Mouse (Mus musculus) lung, postnatal 25 days (tissue): ENCODE data around the gene Snapc5.
"Not testable (repeated sequence)": the region's sequence is repeated elsewhere in the genome, so short reads cannot be mapped to it uniquely, and the experiment has no call there.

Experiments used
- DNase-seq: peaks from one replicate; pipeline ENCODE4 v3.0.0; 2022; ENCODE audit warnings: low spot score

Gene Snapc5

GRCm38 (mm10) chr9:64178974-64179646 lies at the start of gene Snapc5:
TSS of gene Snapc5 (plus strand) at chr9:64179274.
- DNase-seq: peak; percentile 90

GRCm38 (mm10) chr9:64131623-64132022 lies 47.5 kb upstream of the Snapc5 start:
- no peak for DNase-seq

GRCm38 (mm10) chr9:64138896-64139295 lies 40.2 kb upstream of the Snapc5 start:
- peak; percentile 42 for DNase-seq

GRCm38 (mm10) chr9:64139879-64140278 lies 39.2 kb upstream of the Snapc5 start:
- DNase-seq: no peak

GRCm38 (mm10) chr9:64156641-64157040 lies 22.4 kb upstream of the Snapc5 start:
- no peak for DNase-seq

- no peak for DNase-seq
Observed at GRCm38 (mm10) chr9:64160471-64160870, 18.6 kb upstream of the Snapc5 start.

- not testable (repeated sequence) for DNase-seq
Observed at GRCm38 (mm10) chr9:64169967-64170366, 9.1 kb upstream of the Snapc5 start.

- DNase-seq: no peak
Observed at GRCm38 (mm10) chr9:64172145-64172815, 6.8 kb upstream of the Snapc5 start.

- DNase-seq: peak; percentile 73
Observed at GRCm38 (mm10) chr9:64172816-64173665, 6.0 kb upstream of the Snapc5 start, which contains the start of the genes Zwilch and Rpl4. TSS of gene Zwilch (minus strand) at chr9:64173104. TSS of gene Rpl4 (plus strand) at chr9:64173375.

GRCm38 (mm10) chr9:64173666-64174220 lies 5.3 kb upstream of the Snapc5 start:
- DNase-seq: no peak

GRCm38 (mm10) chr9:64174341-64174740 lies 4.7 kb upstream of the Snapc5 start:
- DNase-seq: no peak

GRCm38 (mm10) chr9:64174766-64175165 lies 4.3 kb upstream of the Snapc5 start:
- no peak for DNase-seq

- no peak for DNase-seq
Observed at GRCm38 (mm10) chr9:64175378-64175777, 3.7 kb upstream of the Snapc5 start.

- DNase-seq: no peak
Observed at GRCm38 (mm10) chr9:64178610-64178973, 482 bp upstream of the Snapc5 start.

GRCm38 (mm10) chr9:64183295-64183694 lies 4.2 kb downstream of the Snapc5 start:
- DNase-seq: not testable (repeated sequence)

GRCm38 (mm10) chr9:64184166-64184840 lies 5.2 kb downstream of the Snapc5 start:
- no peak for DNase-seq

GRCm38 (mm10) chr9:64193879-64194278 lies 14.8 kb downstream of the Snapc5 start:
- DNase-seq: no peak

GRCm38 (mm10) chr9:64195554-64195953 lies 16.5 kb downstream of the Snapc5 start:
- no peak for DNase-seq

- DNase-seq: no peak
Observed at GRCm38 (mm10) chr9:64197524-64197923, 18.4 kb downstream of the Snapc5 start.

- DNase-seq: no peak
Observed at GRCm38 (mm10) chr9:64198068-64198762, 19.1 kb downstream of the Snapc5 start.
